Mouse (Mus musculus) hindbrain, embryonic 14.5 days (tissue): ENCODE data around the gene Gm40193. TPM values are rescaled to one million over a fixed set of nuclear protein-coding genes. Genes with fewer than 3 reads are reported as not detected.

Experiments used
- ATAC-seq: fragments of 200-750 bp; cut with Nextera tagmentation; 2 replicates; pipeline ENCODE4 v1.8.0; 2017; ENCODE audit warnings: moderate number of reproducible peaks, mild to moderate bottlenecking, moderate TSS enrichment, moderate library complexity; ENCODE audit not compliant: low FRiP score
- DNase-seq: peaks from one replicate; pipeline ENCODE4 v3.0.0-alpha.2; 2015; ENCODE audit warnings: low spot score
- H3K27ac ChIP-seq: fragments of 300-500 bp; sonication (generic); 2 replicates; pipeline ENCODE4 v1.5.1; 2014; ENCODE audit warnings: mild to moderate bottlenecking, moderate library complexity
- H3K27me3 ChIP-seq: fragments of 300-500 bp; sonication (generic); 2 replicates; pipeline ENCODE4 v1.6.1; 2014; ENCODE audit warnings: mild to moderate bottlenecking, low read length, mixed read lengths; ENCODE audit not compliant: control insufficient read depth, insufficient read depth
- H3K36me3 ChIP-seq: fragments of 300-500 bp; sonication (generic); replicated peaks from 2 replicates; pipeline ENCODE4 v1.6.1; 2014; ENCODE audit not compliant: control insufficient read depth, insufficient read depth
- H3K4me1 ChIP-seq: fragments of 300-500 bp; sonication (generic); replicated peaks from 2 replicates; pipeline ENCODE4 v1.6.1; 2014; ENCODE audit warnings: antibody characterized with exemption, low read length, mixed read lengths; ENCODE audit not compliant: control insufficient read depth, insufficient read depth
- H3K4me2 ChIP-seq: fragments of 300-500 bp; sonication (generic); replicated peaks from 2 replicates; pipeline ENCODE4 v1.6.1; 2014; ENCODE audit warnings: mild to moderate bottlenecking, moderate library complexity
- H3K4me3 ChIP-seq: fragments of 300-500 bp; sonication (generic); replicated peaks from 2 replicates; pipeline ENCODE4 v1.5.1; 2014; ENCODE audit warnings: mild to moderate bottlenecking, low read length
- H3K9ac ChIP-seq: fragments of 300-500 bp; sonication (generic); 2 replicates; pipeline ENCODE4 v1.6.1; 2014
- H3K9me3 ChIP-seq: fragments of 300-500 bp; sonication (generic); 2 replicates; pipeline ENCODE4 v1.6.1; 2016; ENCODE audit warnings: low read length; ENCODE audit not compliant: control insufficient read depth
- WGBS: fragments of 180-500 bp; shearing (Covaris S2); extraction: QIAGEN DNeasy Blood & Tissue Kit; methylation state at CpG from one replicate; pipeline ENCODE4 v1.1.7; 2014; 5-methylcytosine and 5-hydroxymethylcytosine counted together
- polyA plus RNA-seq: library from polyadenylated mRNA; unstranded; fragments of >200 nt; fragmentation: Nextera tagmentation; extraction: Ambion mirVana; gene quantifications from 2 replicates; pipeline ENCODE4 v1.2.1, GENCODE M21; 2014

The Gm40193 gene
- not detected in 2 replicates for polyA plus RNA-seq

GRCm38 (mm10) chr11:70532839-70533238 lies at the start of gene Gm40193:
TSS of gene Gm40193 (minus strand) at chr11:70532939.
- Histone ChIP-seq H3K9ac (no peak within 1 kb of the TSS), H3K9me3 (no peaks in the 10 kb centered on the region), H3K36me3 (peaks cover 16% of the 10 kb centered on the region), H3K27ac (no peak within 1 kb of the TSS), H3K27me3 (peaks cover 4% of the 10 kb centered on the region; the same call in 1 of the 2 replicates), H3K4me2 (no peak within 1 kb of the TSS), H3K4me3 (no peak within 1 kb of the TSS), H3K4me1 (no peaks in the 10 kb centered on the region)
- DNase-seq (no peak), ATAC-seq (no peak)
- whole genome bisulfite sequencing, result 75% methylated on average over 6 of the region's 6 CpGs

DNA sequence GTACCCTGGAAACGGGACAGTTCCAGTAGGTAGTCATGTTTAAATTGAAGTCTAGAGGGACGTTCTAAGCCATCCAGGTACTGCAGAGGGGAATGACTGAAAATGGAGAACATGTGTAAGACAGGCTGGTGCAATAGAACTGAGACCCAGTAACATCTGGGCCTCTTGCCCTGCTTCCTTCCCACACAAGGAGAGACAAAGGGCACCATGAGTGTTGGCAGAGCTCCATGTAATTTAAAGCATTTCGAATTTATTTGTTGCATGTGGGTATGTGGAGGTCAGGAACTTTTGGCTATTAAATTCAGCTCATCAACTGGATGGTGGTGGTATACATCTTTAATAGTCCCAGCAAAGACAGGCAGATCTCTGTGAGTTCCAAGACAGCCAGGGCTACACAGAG lies 49.5 kb upstream of the Gm40193 start:
- ATAC-seq (no peak), DNase-seq (no peak)
- Histone ChIP-seq H3K4me3 (no peak overlapping the region), H3K4me2 (no peak overlapping the region), H3K27ac (no peak overlapping the region), H3K36me3 (no peaks in the 10 kb centered on the region), H3K9me3 (no peaks in the 10 kb centered on the region), H3K27me3 (no peaks in the 10 kb centered on the region), H3K4me1 (peaks cover 25% of the 10 kb centered on the region), H3K9ac (no peak overlapping the region)
- 76% methylated on average over 3 of the region's 3 CpGs for WGBS

GRCm38 (mm10) chr11:70580921-70581320 lies 48.2 kb upstream of the Gm40193 start:
- 84% methylated on average over 3 of the region's 3 CpGs for WGBS
- Histone ChIP-seq H3K4me2 (no peak overlapping the region), H3K4me1 (peaks cover 31% of the 10 kb centered on the region), H3K36me3 (no peaks in the 10 kb centered on the region), H3K4me3 (no peak overlapping the region), H3K27me3 (no peaks in the 10 kb centered on the region), H3K9me3 (no peaks in the 10 kb centered on the region), H3K27ac (no peak overlapping the region), H3K9ac (no peak overlapping the region)
- DNase-seq, result no peak
- ATAC-seq, result no peak

DNA sequence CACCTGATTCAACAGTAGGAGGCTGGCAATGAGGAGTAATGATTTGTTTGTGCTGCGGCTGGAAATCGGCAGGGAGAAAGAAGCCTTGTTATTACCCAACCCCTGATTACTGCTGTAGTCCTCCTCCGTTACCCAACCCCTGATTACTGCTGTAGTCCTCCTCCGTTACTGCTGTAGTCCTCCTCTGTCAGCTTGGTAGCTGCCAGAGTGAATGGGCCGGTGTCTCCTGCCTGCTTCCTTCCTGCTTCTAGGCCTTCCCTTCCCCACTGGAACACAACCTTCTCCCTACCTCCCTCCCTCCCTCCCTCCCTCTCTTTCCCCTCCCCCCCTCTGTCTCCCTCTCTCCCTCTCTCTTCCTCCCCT lies 47.6 kb upstream of the Gm40193 start:
- ATAC-seq, result no peak
- no peak for DNase-seq

DNA sequence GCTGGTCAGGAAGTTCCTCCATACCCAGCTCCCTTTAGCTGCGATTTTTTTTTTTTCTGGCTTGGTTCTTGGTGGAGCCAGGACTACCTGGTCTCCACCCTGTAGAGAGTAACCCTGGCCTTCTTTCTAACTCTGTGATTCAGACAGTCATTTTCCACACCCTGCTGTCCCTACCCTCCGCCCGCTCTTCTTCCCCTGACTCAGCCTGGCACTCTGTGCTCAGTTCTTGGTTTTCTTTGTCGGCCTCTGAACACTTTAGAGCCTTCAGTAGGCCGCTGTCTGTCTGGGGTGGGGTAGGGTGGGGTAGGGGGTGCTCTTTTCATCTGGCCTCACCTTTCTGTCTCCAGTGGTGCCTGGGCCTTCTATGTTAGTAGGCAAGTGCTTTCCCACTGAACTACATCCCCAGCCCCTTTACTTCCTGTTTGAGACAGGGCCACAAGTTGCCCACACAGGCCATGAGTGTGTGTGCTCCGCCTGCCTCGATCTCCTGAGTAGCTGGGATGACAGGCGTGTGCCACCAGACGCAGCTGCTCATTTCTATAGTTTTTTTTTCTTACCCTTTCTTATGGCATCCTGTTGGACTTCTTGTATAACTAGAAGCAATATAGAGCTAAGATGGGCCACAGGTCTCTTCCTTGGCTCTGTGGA lies 47.1 kb upstream of the Gm40193 start:
- Histone ChIP-seq H3K4me3 (no peak overlapping the region), H3K27ac (no peak overlapping the region), H3K9me3 (no peaks in the 10 kb centered on the region), H3K4me2 (no peak overlapping the region), H3K4me1 (peaks cover 25% of the 10 kb centered on the region), H3K27me3 (no peaks in the 10 kb centered on the region), H3K36me3 (no peaks in the 10 kb centered on the region), H3K9ac (no peak overlapping the region)
- ATAC-seq (no peak), DNase-seq (no peak)
- WGBS, result 86% methylated on average over 9 of the region's 9 CpGs

More for the DNA sequence above, 47.6 kb upstream of the Gm40193 start:
- Histone ChIP-seq H3K27me3 (no peaks in the 10 kb centered on the region), H3K36me3 (no peaks in the 10 kb centered on the region), H3K4me3 (no peak overlapping the region), H3K9ac (no peak overlapping the region), H3K4me1 (peaks cover 30% of the 10 kb centered on the region), H3K9me3 (no peaks in the 10 kb centered on the region), H3K27ac (no peak overlapping the region), H3K4me2 (no peak overlapping the region)
- WGBS, result 78% methylated on average over 5 of the region's 5 CpGs

DNA sequence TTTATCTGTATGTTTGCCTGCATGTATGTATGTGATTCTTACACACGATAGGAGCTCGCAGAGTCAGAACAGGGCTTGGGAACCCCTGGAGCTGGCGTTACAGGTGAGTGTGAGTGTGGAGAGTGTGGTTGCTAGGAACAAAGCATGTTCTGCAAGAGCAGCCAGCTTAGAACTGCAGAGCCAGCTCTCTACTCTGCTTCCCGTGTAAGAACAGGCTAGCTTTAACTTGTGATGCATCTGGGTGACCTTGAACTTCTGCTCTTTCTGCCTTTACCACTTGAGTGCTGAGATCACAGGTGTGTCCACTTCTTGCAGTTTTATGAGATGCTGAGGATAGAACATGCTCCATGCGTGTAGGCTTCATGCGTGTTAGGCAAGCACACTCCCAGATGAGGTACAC lies 46.2 kb upstream of the Gm40193 start:
- Histone ChIP-seq H3K4me2 (no peak overlapping the region), H3K27me3 (no peaks in the 10 kb centered on the region), H3K9ac (no peak overlapping the region), H3K9me3 (no peaks in the 10 kb centered on the region), H3K4me3 (no peak overlapping the region), H3K27ac (no peak overlapping the region), H3K4me1 (peaks cover 22% of the 10 kb centered on the region), H3K36me3 (no peaks in the 10 kb centered on the region)
- ATAC-seq (no peak), DNase-seq (no peak)
- WGBS, result 93% methylated on average over 6 of the region's 6 CpGs

- WGBS, result 87% methylated on average over 3 of the region's 3 CpGs
- Histone ChIP-seq H3K36me3 (no peaks in the 10 kb centered on the region), H3K9me3 (no peaks in the 10 kb centered on the region), H3K9ac (no peak overlapping the region), H3K4me2 (no peak overlapping the region), H3K27me3 (no peaks in the 10 kb centered on the region), H3K4me3 (no peak overlapping the region), H3K27ac (no peak overlapping the region), H3K4me1 (peaks cover 20% of the 10 kb centered on the region)
- DNase-seq, result no peak
- ATAC-seq, result no peak
These were observed 44.5 kb upstream of the Gm40193 start for GRCm38 (mm10) chr11:70577201-70577600.

DNA sequence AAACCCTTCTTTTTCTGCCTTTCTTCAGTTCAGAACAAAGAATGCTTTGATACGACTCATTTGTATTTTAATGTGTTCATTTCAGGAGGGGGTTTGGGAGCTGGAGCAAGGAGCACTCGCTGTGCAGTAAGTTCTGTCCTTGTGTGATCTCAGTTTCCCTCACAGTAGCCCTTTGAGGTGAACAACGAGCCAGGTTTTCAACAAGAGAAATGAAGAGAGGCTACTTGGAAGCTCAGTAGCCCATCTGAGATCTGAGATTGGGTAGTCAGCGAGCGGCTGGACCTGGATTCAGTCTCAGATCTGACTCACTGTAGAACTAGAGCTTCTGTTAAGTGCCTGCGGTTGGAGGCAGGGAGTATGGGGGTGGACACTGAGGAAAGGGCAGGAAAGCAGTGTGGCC lies 41.1 kb upstream of the Gm40193 start:
- H3K4me1 ChIP-seq, result peaks cover 24% of the 10 kb centered on the region
- no peak overlapping the region for H3K27ac ChIP-seq
- DNase-seq, result no peak
- WGBS, result 54% methylated on average over 6 of the region's 6 CpGs
- H3K27me3 ChIP-seq, result no peaks in the 10 kb centered on the region
- H3K4me2 ChIP-seq, result no peak overlapping the region
- H3K36me3 ChIP-seq, result no peaks in the 10 kb centered on the region
- no peak overlapping the region for H3K9ac ChIP-seq
- no peak overlapping the region for H3K4me3 ChIP-seq
- H3K9me3 ChIP-seq, result no peaks in the 10 kb centered on the region
- ATAC-seq, result no peak

DNA sequence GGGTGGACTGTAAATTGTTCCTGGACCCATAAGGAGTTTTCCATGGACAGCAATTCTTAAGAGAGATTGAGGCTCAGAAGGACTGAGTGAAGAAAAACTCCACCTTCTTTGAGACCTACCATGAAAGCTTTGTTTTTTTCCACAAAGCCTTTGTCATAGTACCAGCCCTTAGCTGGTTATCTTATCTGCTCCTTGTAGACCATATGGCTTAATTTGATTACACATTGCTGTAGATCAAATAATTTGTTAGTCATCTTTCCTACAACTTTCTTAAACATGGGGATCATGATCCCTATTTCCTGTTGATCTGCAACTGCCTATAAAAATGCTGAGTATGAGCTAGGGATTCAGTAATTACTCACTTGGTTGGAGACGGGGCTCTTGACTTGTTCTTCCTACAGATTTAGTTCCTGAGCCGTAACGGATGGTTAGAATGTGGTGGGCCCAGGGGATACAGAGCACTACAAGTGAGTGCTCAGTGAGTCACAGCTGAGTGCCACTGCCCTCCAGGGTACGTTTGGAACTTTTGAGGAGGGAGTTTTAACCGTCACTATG lies 39.7 kb upstream of the Gm40193 start:
- H3K9me3 ChIP-seq, result no peaks in the 10 kb centered on the region
- DNase-seq (no peak), ATAC-seq (no peak)
- H3K27ac ChIP-seq, result no peak overlapping the region
- H3K4me1 ChIP-seq, result peaks cover 16% of the 10 kb centered on the region; the same call in 1 of the 2 replicates
- no peaks in the 10 kb centered on the region for H3K27me3 ChIP-seq
- H3K4me3 ChIP-seq, result no peak overlapping the region
- 54% methylated on average over 5 of the region's 5 CpGs for WGBS
- no peak overlapping the region for H3K9ac ChIP-seq
- H3K36me3 ChIP-seq, result 0 out of 2 replicates have a peak, but pooled peaks cover 7% of the 10 kb centered on the region
- no peak overlapping the region for H3K4me2 ChIP-seq
